Mouse (Mus musculus) erythroblast, embryonic 14.5 days (primary cell): ENCODE data around the gene Arhgef15. TPM values are rescaled to one million over a fixed set of nuclear protein-coding genes. Genes with fewer than 3 reads are reported as not detected.

ENCODE experiments used
- H3K27me3 ChIP-seq: 2 replicates; pipeline ENCODE4 v1.6.1; 2012; ENCODE audit warnings: inconsistent platforms; ENCODE audit not compliant: control insufficient read depth
- H3K36me3 ChIP-seq: 2 replicates; pipeline ENCODE4 v1.6.1; 2012; ENCODE audit warnings: mild to moderate bottlenecking, inconsistent platforms; ENCODE audit not compliant: control insufficient read depth
- H3K4me1 ChIP-seq: 2 replicates; pipeline ENCODE4 v1.6.1; 2012; ENCODE audit warnings: inconsistent platforms; ENCODE audit not compliant: control insufficient read depth
- H3K4me3 ChIP-seq: replicated peaks from 2 replicates; pipeline ENCODE3; 2012; ENCODE audit warnings: moderate library complexity, mild to moderate bottlenecking, inconsistent platforms
- H3K9me3 ChIP-seq: 2 replicates; pipeline ENCODE4 v1.6.1; 2012; ENCODE audit warnings: low read length, inconsistent platforms, mixed read lengths; ENCODE audit not compliant: control insufficient read depth
- GATA1 ChIP-seq: IDR thresholded peaks from 2 replicates; pipeline ENCODE4 v1.6.1; 2012; ENCODE audit warnings: low read length, inconsistent platforms, mixed read lengths
- TAL1 ChIP-seq: IDR thresholded peaks from 3 replicates; pipeline ENCODE4 v1.6.1; 2012; ENCODE audit warnings: low read length, inconsistent platforms, mixed read lengths
- polyA plus RNA-seq: library from polyadenylated mRNA; stranded (reverse); fragments of >175 nt; gene quantifications from 2 replicates; pipeline ENCODE4 v1.2.3, GENCODE M21; 2012

The Arhgef15 gene
- polyA plus RNA-seq, 1 experiment = not detected

GRCm38 (mm10) chr11:68955473-68955872, 1.8 kb downstream of the Arhgef15 start:
- Histone ChIP-seq H3K27me3 (peaks cover 69% of the 10 kb centered on the region), H3K9me3 (peaks cover 5% of the 10 kb centered on the region; the same call in 1 of the 2 replicates), H3K36me3 (no peaks in the 10 kb centered on the region), H3K4me1 (peaks cover 1% of the 10 kb centered on the region; the same call in 1 of the 2 replicates), H3K4me3 (no peak overlapping the region)
- TF ChIP-seq TAL1 = no peak
- TF ChIP-seq GATA1 = no peak

GRCm38 (mm10) chr11:68954408-68954807, 2.9 kb downstream of the Arhgef15 start:
- TF ChIP-seq GATA1 = no peak
- no peak for TF ChIP-seq TAL1
- peaks cover 1% of the 10 kb centered on the region; the same call in 1 of the 2 replicates for H3K4me1 ChIP-seq
- H3K27me3 ChIP-seq = peaks cover 72% of the 10 kb centered on the region
- no peaks in the 10 kb centered on the region for H3K36me3 ChIP-seq
- no peak overlapping the region for H3K4me3 ChIP-seq
- peaks cover 5% of the 10 kb centered on the region; the same call in 1 of the 2 replicates for H3K9me3 ChIP-seq

GRCm38 (mm10) chr11:68953903-68954302, 3.4 kb downstream of the Arhgef15 start:
- Histone ChIP-seq H3K4me3 (no peak overlapping the region), H3K9me3 (peaks cover 5% of the 10 kb centered on the region; the same call in 1 of the 2 replicates), H3K4me1 (peaks cover 1% of the 10 kb centered on the region; the same call in 1 of the 2 replicates), H3K27me3 (peaks cover 72% of the 10 kb centered on the region), H3K36me3 (no peaks in the 10 kb centered on the region)
- no peak for TF ChIP-seq TAL1
- no peak for TF ChIP-seq GATA1

GRCm38 (mm10) chr11:68947542-68947993, 9.7 kb downstream of the Arhgef15 start:
- TF ChIP-seq TAL1 = no peak
- no peak for TF ChIP-seq GATA1
- Histone ChIP-seq H3K4me1 (0 out of 2 replicates have a peak, but pooled peaks cover 1% of the 10 kb centered on the region), H3K9me3 (no peaks in the 10 kb centered on the region), H3K27me3 (peaks cover 28% of the 10 kb centered on the region), H3K4me3 (no peak overlapping the region), H3K36me3 (no peaks in the 10 kb centered on the region)

GRCm38 (mm10) chr11:68946806-68947440, 10.4 kb downstream of the Arhgef15 start:
- H3K9me3 ChIP-seq = no peaks in the 10 kb centered on the region
- no peak for TF ChIP-seq GATA1
- TF ChIP-seq TAL1 = no peak
- H3K4me3 ChIP-seq = no peak overlapping the region

GRCm38 (mm10) chr11:68946001-68946400, 11.3 kb downstream of the Arhgef15 start:
- TF ChIP-seq GATA1 (no peak), TAL1 (no peak)
- Histone ChIP-seq H3K36me3 (no peaks in the 10 kb centered on the region), H3K4me3 (no peak overlapping the region), H3K9me3 (no peaks in the 10 kb centered on the region), H3K27me3 (peaks cover 14% of the 10 kb centered on the region), H3K4me1 (0 out of 2 replicates have a peak, but pooled peaks cover 3% of the 10 kb centered on the region)

More at GRCm38 (mm10) chr11:68946806-68947440, 10.4 kb downstream of the Arhgef15 start:
- peaks cover 23% of the 10 kb centered on the region for H3K27me3 ChIP-seq
- H3K36me3 ChIP-seq = no peaks in the 10 kb centered on the region
- H3K4me1 ChIP-seq = 0 out of 2 replicates have a peak, but pooled peaks cover 1% of the 10 kb centered on the region

GRCm38 (mm10) chr11:68945245-68945644, 12.0 kb downstream of the Arhgef15 start:
- TF ChIP-seq TAL1 (no peak), GATA1 (no peak)
- H3K27me3 ChIP-seq = peaks cover 12% of the 10 kb centered on the region
- no peaks in the 10 kb centered on the region for H3K9me3 ChIP-seq
- peaks cover 6% of the 10 kb centered on the region for H3K4me1 ChIP-seq
- H3K36me3 ChIP-seq = no peaks in the 10 kb centered on the region
- no peak overlapping the region for H3K4me3 ChIP-seq

GRCm38 (mm10) chr11:68942731-68943130, 14.5 kb downstream of the Arhgef15 start:
- TF ChIP-seq TAL1 = no peak
- no peak for TF ChIP-seq GATA1
- Histone ChIP-seq H3K36me3 (no peaks in the 10 kb centered on the region), H3K9me3 (no peaks in the 10 kb centered on the region), H3K27me3 (peaks cover 8% of the 10 kb centered on the region), H3K4me1 (peaks cover 19% of the 10 kb centered on the region), H3K4me3 (no peak overlapping the region)

GRCm38 (mm10) chr11:68940516-68940915, 16.8 kb downstream of the Arhgef15 start:
- Histone ChIP-seq H3K27me3 (no peaks in the 10 kb centered on the region), H3K4me3 (no peak overlapping the region), H3K9me3 (no peaks in the 10 kb centered on the region), H3K4me1 (peaks cover 17% of the 10 kb centered on the region), H3K36me3 (no peaks in the 10 kb centered on the region)
- TF ChIP-seq TAL1 (no peak), GATA1 (no peak)
